Mouse (Mus musculus) layer of hippocampus, adult 18-20 months (tissue): ENCODE measurements at regions not wholly inside any gene's neighbourhood (a gene's known extent, or its start where the extent isn't known, plus 50 kb on each side); places are given as distances from the start of the nearest gene placed in this dataset.
A peak's percentile ranks its signal among the peaks of the same experiment; 100 is the strongest.

ENCODE experiments used
- DNase-seq, 2 experiments: peaks; one replicate each; pipeline ENCODE4 v3.0.0; 2022; ENCODE audit warnings: low spot score in 2 of 2

GRCm38 (mm10) chr5:111543721-111544495 lies 126.7 kb downstream of the Mn1 start:
- DNase-seq: no peak

GRCm38 (mm10) chr5:111553471-111554382 lies 136.6 kb downstream of the Mn1 start:
- DNase-seq: peak in 1 of 2 experiments; percentile 32

- DNase-seq: no peak
Observed at GRCm38 (mm10) chr5:111554551-111555311, 137.6 kb downstream of the Mn1 start.

GRCm38 (mm10) chr5:111555312-111555957 lies 138.3 kb downstream of the Mn1 start:
- DNase-seq: no peak

- no peak for DNase-seq
Observed at GRCm38 (mm10) chr5:111555981-111556380, 138.8 kb downstream of the Mn1 start.

GRCm38 (mm10) chr5:111560432-111560831 lies 143.3 kb downstream of the Mn1 start:
- DNase-seq: no peak

- no peak for DNase-seq
Observed at GRCm38 (mm10) chr5:111561301-111561700, 144.1 kb downstream of the Mn1 start.

GRCm38 (mm10) chr5:111570826-111571225 lies 153.7 kb downstream of the Mn1 start:
- DNase-seq: no peak

- DNase-seq: no peak
Observed at GRCm38 (mm10) chr5:111573265-111573873, 156.2 kb downstream of the Mn1 start.

GRCm38 (mm10) chr5:111574219-111574840 lies 157.2 kb downstream of the Mn1 start:
- no peak for DNase-seq

GRCm38 (mm10) chr5:111575376-111575775 lies 158.2 kb downstream of the Mn1 start:
- no peak for DNase-seq

GRCm38 (mm10) chr5:111577441-111577840 lies 156.3 kb upstream of the Gm26897 start:
- no peak for DNase-seq

- DNase-seq: no peak
Observed at GRCm38 (mm10) chr5:111578088-111578487, 155.6 kb upstream of the Gm26897 start.

GRCm38 (mm10) chr5:111578977-111579727 lies 154.6 kb upstream of the Gm26897 start:
- no peak for DNase-seq

- DNase-seq: peak; percentile 42 to 67
Observed at GRCm38 (mm10) chr5:111580870-111581771, 152.6 kb upstream of the Gm26897 start.

GRCm38 (mm10) chr5:111582004-111582403 lies 151.7 kb upstream of the Gm26897 start:
- DNase-seq: peak; percentile 49 to 72

GRCm38 (mm10) chr5:111590619-111591081 lies 143.1 kb upstream of the Gm26897 start:
- DNase-seq: peak in 1 of 2 experiments; percentile 44

- DNase-seq: no peak
Observed at GRCm38 (mm10) chr5:111592807-111593206, 140.9 kb upstream of the Gm26897 start.
